Mouse (Mus musculus): ENCODE measurements around the gene Gse1. TPM values are rescaled to one million over a fixed set of nuclear protein-coding genes. Genes with fewer than 3 reads are reported as not detected.

The Gse1 gene
- polyA plus RNA-seq, 1 experiment: 14.8 TPM

DNA sequence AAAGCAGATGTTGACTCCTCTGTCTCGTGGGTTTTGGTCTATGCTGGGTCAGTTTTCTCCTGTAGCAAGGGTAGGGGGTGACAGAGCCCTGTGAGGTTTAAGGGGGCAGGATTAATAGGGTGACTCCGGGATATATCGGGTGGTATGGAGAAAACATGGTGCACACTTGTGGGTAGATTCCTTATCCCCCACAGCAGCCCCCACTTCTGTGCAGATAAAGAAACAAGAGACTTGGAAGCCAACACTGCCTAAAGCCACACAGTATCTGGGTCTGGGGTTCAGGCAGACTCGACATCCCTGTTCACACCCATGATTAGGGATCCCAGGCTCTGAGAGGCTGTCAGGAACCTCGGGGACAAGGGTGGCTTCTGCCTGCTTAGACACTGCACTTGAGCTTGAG lies 192.0 kb downstream of the Gse1 start:
- TF ChIP-seq POLR2A (IDR thresholded peaks at IDR 0.05; ENCODE audit: low read depth, low read length): no peak
- TF ChIP-seq CTCF (conservative IDR thresholded peaks at IDR 0.05; ENCODE audit: insufficient read depth, insufficient read length, low read depth, low read length): no peak
- Histone ChIP-seq H3K4me3 (ENCODE audit: insufficient read depth, low read depth, low read length) (no peak overlapping the region), H3K27ac (ENCODE audit: insufficient read depth, low read depth, low read length) (no peak overlapping the region), H3K27me3 (replicated peaks; ENCODE audit: control insufficient read depth, insufficient read depth, low read length) (no peaks in the 10 kb centered on the region), H3K36me3 (ENCODE audit: control insufficient read depth, insufficient read depth, low read length) (no peaks in the 10 kb centered on the region), H3K4me1 (ENCODE audit: control insufficient read depth, insufficient read depth, low read length) (no peaks in the 10 kb centered on the region)
- DNase-seq: no peak
- 92% methylated on average over 5 of the region's 5 CpGs for WGBS

DNA sequence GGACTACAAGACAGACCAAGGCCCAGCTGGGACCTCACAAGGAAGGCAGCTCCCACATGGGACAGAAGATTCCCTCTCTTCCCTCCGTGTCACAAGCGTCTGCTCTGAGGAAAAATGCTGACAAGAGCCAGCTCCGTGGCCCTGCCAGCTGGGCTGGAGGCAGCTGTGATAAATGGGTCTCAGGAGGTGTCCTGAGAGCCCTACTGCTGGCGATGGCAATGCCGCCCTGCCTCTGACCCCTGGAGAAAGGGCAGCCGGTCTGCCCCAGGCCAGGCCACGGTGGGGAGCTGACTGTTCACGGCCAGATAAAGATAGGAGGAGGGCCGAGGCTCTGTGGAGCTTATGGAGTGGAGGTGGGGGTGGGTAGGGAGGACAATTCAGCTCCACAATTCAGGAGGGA lies 193.4 kb downstream of the Gse1 start:
- Histone ChIP-seq H3K4me3 (ENCODE audit: insufficient read depth, low read depth, low read length) (no peak overlapping the region), H3K36me3 (ENCODE audit: control insufficient read depth, insufficient read depth, low read length) (no peaks in the 10 kb centered on the region), H3K27ac (ENCODE audit: insufficient read depth, low read depth, low read length) (no peak overlapping the region), H3K4me1 (ENCODE audit: control insufficient read depth, insufficient read depth, low read length) (no peaks in the 10 kb centered on the region), H3K27me3 (replicated peaks; ENCODE audit: control insufficient read depth, insufficient read depth, low read length) (no peaks in the 10 kb centered on the region)
- 54% methylated on average over 9 of the region's 9 CpGs for WGBS
- DNase-seq: no peak
- TF ChIP-seq POLR2A (IDR thresholded peaks at IDR 0.05; ENCODE audit: low read depth, low read length) (no peak), CTCF (conservative IDR thresholded peaks at IDR 0.05; ENCODE audit: insufficient read depth, insufficient read length, low read depth, low read length) (no peak)

DNA sequence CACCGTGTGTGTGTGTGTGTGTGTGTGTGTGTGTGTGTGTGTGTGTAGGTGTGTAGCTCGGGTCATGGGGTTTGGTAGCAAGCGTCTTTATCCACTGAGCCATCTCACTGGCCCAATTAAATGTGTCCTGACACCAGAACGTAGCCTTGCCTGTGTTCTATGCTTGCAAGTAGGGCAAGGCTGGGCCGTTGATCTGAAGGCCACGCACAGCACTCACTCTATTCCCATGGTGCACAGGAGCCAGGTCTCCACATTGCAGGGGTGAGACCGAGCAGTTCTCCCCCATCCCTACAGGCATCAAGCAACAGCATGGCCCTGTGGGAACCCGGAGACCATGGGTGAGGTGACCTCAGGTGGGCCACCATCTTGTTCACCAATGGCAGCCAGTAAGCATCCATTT lies 194.0 kb downstream of the Gse1 start:
- H3K36me3 ChIP-seq (ENCODE audit: control insufficient read depth, insufficient read depth, low read length): no peaks in the 10 kb centered on the region
- H3K27ac ChIP-seq (ENCODE audit: insufficient read depth, low read depth, low read length): no peak overlapping the region
- no peak for TF ChIP-seq POLR2A (IDR thresholded peaks at IDR 0.05; ENCODE audit: low read depth, low read length)
- no peak for TF ChIP-seq CTCF (conservative IDR thresholded peaks at IDR 0.05; ENCODE audit: insufficient read depth, insufficient read length, low read depth, low read length)
- H3K27me3 ChIP-seq (replicated peaks; ENCODE audit: control insufficient read depth, insufficient read depth, low read length): no peaks in the 10 kb centered on the region
- no peak overlapping the region for H3K4me3 ChIP-seq (ENCODE audit: insufficient read depth, low read depth, low read length)
- H3K4me1 ChIP-seq (ENCODE audit: control insufficient read depth, insufficient read depth, low read length): peaks cover 2% of the 10 kb centered on the region; the same call in 1 of the 2 replicates
- no peak for DNase-seq
- WGBS: 91% methylated on average over 8 of the region's 8 CpGs

DNA sequence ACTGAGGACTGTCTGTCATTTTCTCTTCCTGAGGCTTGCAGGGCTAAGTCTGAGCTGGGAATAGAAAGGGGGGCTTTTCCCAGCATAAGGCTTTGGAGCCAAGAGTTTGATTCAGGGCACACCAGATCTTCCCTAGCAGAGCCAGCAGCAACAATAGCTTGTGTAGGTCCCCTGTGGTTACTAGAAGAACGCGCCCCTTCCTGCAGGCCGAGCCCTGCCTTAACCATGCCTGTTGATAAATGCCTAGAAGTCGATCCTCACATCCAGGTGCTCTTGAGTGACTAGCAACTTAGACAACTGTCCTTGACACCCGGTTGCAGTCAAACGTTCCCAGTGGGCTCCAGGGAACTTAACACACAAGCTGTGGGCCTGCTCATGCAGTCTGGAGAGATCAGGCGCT lies 195.3 kb downstream of the Gse1 start:
- no peak for TF ChIP-seq CTCF (conservative IDR thresholded peaks at IDR 0.05; ENCODE audit: insufficient read depth, insufficient read length, low read depth, low read length)
- TF ChIP-seq POLR2A (IDR thresholded peaks at IDR 0.05; ENCODE audit: low read depth, low read length): no peak
- H3K4me1 ChIP-seq (ENCODE audit: control insufficient read depth, insufficient read depth, low read length): peaks cover 3% of the 10 kb centered on the region; the same call in 1 of the 2 replicates
- no peaks in the 10 kb centered on the region for H3K27me3 ChIP-seq (replicated peaks; ENCODE audit: control insufficient read depth, insufficient read depth, low read length)
- WGBS: 87% methylated on average over 7 of the region's 7 CpGs
- H3K27ac ChIP-seq (ENCODE audit: insufficient read depth, low read depth, low read length): no peak overlapping the region
- no peaks in the 10 kb centered on the region for H3K36me3 ChIP-seq (ENCODE audit: control insufficient read depth, insufficient read depth, low read length)
- no peak overlapping the region for H3K4me3 ChIP-seq (ENCODE audit: insufficient read depth, low read depth, low read length)
- no peak for DNase-seq

DNA sequence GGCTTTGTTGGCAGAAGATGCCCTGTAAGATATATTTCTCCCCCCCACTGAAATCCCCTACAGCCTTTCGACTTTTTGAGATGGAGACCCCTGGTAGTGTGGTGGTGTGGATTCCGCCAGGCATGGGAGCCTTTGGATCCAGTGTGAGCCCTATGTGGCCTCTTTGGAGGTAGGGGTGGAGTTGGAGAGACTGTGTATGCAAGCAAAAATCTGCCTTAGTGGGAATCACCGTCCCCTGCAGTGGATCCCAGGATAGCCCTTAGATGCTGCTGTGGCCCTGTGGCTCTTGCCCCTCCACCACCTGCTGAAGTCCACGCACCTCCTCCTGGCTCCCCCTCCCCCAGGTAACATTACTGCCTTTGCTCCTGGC lies 196.6 kb downstream of the Gse1 start:
- H3K4me1 ChIP-seq (ENCODE audit: control insufficient read depth, insufficient read depth, low read length): peaks cover 3% of the 10 kb centered on the region; the same call in 1 of the 2 replicates
- no peak for DNase-seq
- H3K27me3 ChIP-seq (replicated peaks; ENCODE audit: control insufficient read depth, insufficient read depth, low read length): no peaks in the 10 kb centered on the region
- 62% methylated on average over 4 of the region's 4 CpGs for WGBS
- H3K4me3 ChIP-seq (ENCODE audit: insufficient read depth, low read depth, low read length): no peak overlapping the region
- H3K27ac ChIP-seq (ENCODE audit: insufficient read depth, low read depth, low read length): no peak overlapping the region
- TF ChIP-seq CTCF (conservative IDR thresholded peaks at IDR 0.05; ENCODE audit: insufficient read depth, insufficient read length, low read depth, low read length) (no peak), POLR2A (IDR thresholded peaks at IDR 0.05; ENCODE audit: low read depth, low read length) (no peak)
- no peaks in the 10 kb centered on the region for H3K36me3 ChIP-seq (ENCODE audit: control insufficient read depth, insufficient read depth, low read length)

DNA sequence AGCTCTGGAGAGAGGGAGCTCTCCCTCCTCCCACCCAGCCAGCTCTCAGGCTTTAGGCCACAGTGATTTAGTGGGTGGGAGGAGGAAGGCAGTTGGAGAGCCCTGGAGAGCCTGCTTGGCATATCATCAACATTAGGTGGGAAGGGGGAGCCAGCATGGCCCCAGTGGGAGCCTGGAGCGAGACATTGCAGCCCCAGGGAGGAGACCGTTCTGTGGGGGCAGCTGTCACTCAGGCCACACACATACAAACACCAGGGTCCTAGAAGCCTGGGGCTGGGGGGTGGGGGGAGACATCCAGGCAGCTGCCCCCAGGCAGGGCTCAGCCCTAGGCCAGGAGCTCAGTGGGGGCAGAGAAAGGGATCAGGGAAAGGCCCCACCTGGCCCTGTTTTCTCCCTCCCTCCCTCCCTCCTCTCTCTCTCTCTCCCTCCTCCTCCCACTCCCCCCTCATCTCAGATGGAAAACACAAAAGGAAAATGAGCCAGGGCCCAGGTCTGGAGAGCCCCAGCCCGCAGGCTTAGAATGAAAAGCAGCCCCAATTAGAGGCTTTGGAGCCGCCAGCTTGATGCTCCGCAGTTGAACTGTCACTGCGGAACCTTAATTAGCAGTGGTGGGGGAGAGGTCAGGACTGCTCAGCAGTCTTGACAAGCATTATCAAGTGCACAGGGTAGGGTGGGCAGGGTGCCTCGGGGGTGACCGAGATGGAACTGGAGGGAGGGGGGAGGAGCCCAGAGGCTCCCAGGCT lies 197.1 kb downstream of the Gse1 start:
- no peak for DNase-seq
- H3K4me1 ChIP-seq (ENCODE audit: control insufficient read depth, insufficient read depth, low read length): peaks cover 3% of the 10 kb centered on the region; the same call in 1 of the 2 replicates
- WGBS: 65% methylated on average over 8 of the region's 8 CpGs
- TF ChIP-seq POLR2A (IDR thresholded peaks at IDR 0.05; ENCODE audit: low read depth, low read length): no peak
- TF ChIP-seq CTCF (conservative IDR thresholded peaks at IDR 0.05; ENCODE audit: insufficient read depth, insufficient read length, low read depth, low read length): no peak
- H3K27me3 ChIP-seq (replicated peaks; ENCODE audit: control insufficient read depth, insufficient read depth, low read length): no peaks in the 10 kb centered on the region
- H3K36me3 ChIP-seq (ENCODE audit: control insufficient read depth, insufficient read depth, low read length): no peaks in the 10 kb centered on the region
- no peak overlapping the region for H3K4me3 ChIP-seq (ENCODE audit: insufficient read depth, low read depth, low read length)
- H3K27ac ChIP-seq (ENCODE audit: insufficient read depth, low read depth, low read length): no peak overlapping the region

DNA sequence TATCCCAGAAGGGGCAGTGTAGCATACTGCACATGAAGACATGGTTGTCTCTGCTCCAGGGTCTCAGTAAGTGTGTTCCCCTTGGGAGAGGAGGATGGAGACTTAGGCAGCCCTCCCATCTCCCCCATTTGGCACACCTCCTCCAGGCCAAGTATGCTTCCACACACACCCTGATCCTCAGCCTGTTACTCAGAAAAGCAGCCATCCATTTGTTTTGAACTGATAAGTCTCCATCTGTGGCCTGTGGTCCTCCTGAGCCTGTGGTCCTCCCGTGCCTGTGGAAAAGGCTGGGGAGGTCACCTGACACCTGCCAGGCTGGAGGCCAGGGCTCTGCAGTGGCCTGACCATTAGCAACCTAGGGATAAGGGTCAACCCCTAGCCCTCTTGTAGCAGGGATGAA lies 197.8 kb downstream of the Gse1 start:
- no peak for DNase-seq
- no peaks in the 10 kb centered on the region for H3K36me3 ChIP-seq (ENCODE audit: control insufficient read depth, insufficient read depth, low read length)
- WGBS: 52% methylated on average over 1 of the region's 1 CpGs
- no peak for TF ChIP-seq CTCF (conservative IDR thresholded peaks at IDR 0.05; ENCODE audit: insufficient read depth, insufficient read length, low read depth, low read length)
- no peak for TF ChIP-seq POLR2A (IDR thresholded peaks at IDR 0.05; ENCODE audit: low read depth, low read length)
- no peak overlapping the region for H3K27ac ChIP-seq (ENCODE audit: insufficient read depth, low read depth, low read length)
- H3K4me1 ChIP-seq (ENCODE audit: control insufficient read depth, insufficient read depth, low read length): peaks cover 3% of the 10 kb centered on the region; the same call in 1 of the 2 replicates
- H3K27me3 ChIP-seq (replicated peaks; ENCODE audit: control insufficient read depth, insufficient read depth, low read length): no peaks in the 10 kb centered on the region
- no peak overlapping the region for H3K4me3 ChIP-seq (ENCODE audit: insufficient read depth, low read depth, low read length)

Measured in kidney, adult 2 months (tissue).